Comparison of ENCODE assay signal across 11 mouse cellular contexts in the genomic region with DNA sequence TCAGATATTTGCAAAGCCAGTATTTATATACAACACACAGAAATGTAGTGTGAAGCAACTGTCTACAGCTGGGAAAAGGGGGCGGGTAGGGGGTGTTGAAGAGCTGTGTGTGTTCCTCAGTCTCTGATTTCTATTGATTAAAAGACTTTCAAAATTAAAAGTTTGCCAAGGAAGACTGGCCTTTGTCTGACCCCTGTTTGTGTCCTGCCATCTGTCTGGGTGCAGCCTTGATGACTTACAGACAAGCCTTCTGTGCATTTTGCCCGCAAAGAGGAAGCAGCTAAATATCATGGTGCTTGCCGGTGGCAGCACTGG. TPM values are rescaled to one million over a fixed set of nuclear protein-coding genes. Genes with fewer than 3 reads are reported as not detected.
A peak's percentile ranks its signal among the peaks of the same experiment; 100 is the strongest.
DNase-seq lines count a peak whose midpoint lies in the region; ATAC-seq lines count a peak whose summit lies in the region.
"Had no signal": no experiment of that assay in that cellular context is flagged by ENCODE, and none has a peak within 500 bp of the region (broad histone marks: within the 10 kb centered on the region; RNA-seq: fewer than 3 reads in every experiment).

No protein-coding gene starts in this region.

- intact Hi-C loops in heart, postnatal 36 days (cut with DNase I), result no loop called here
- intact Hi-C loops in left cerebral cortex, postnatal 25 days (cut with DNase I), result no loop called here

- 0 out of 2 replicates have a peak overlapping the region, but pooled peaks have one; percentile 22 for H3K4me2 ChIP-seq in heart, embryonic 15.5 days

- peaks cover 40% of the 10 kb centered on the region for H3K4me1 ChIP-seq in heart, embryonic 15.5 days (replicated peaks)
- H3K4me1 ChIP-seq in hindbrain, embryonic 10.5 days (replicated peaks), result peaks cover 50% of the 10 kb centered on the region
- H3K4me1 ChIP-seq in megakaryocyte, embryonic 14.5 days, result peaks cover 79% of the 10 kb centered on the region

- H3K9ac ChIP-seq in heart, embryonic 15.5 days, result no peak overlapping the region

- H3K9me3 ChIP-seq in heart, embryonic 15.5 days (replicated peaks), result no peaks in the 10 kb centered on the region
- no peaks in the 10 kb centered on the region for H3K9me3 ChIP-seq in hindbrain, embryonic 10.5 days
- no peaks in the 10 kb centered on the region for H3K9me3 ChIP-seq in megakaryocyte, embryonic 14.5 days

- peak overlapping the region; percentile 74 for H3K27ac ChIP-seq in heart, embryonic 15.5 days
- peak overlapping the region; percentile 93 for H3K27ac ChIP-seq in hindbrain, embryonic 10.5 days

- no peak overlapping the region for H3K4me3 ChIP-seq in heart, embryonic 15.5 days
- H3K4me3 ChIP-seq in hindbrain, embryonic 10.5 days, result peak overlapping the region; percentile 32
- peak overlapping the region; percentile 87 for H3K4me3 ChIP-seq in megakaryocyte, embryonic 14.5 days (replicated peaks)

- peaks cover 3% of the 10 kb centered on the region; the same call in 1 of the 2 replicates for H3K36me3 ChIP-seq in heart, embryonic 15.5 days
- peaks cover 54% of the 10 kb centered on the region for H3K36me3 ChIP-seq in hindbrain, embryonic 10.5 days
- peaks cover 40% of the 10 kb centered on the region for H3K36me3 ChIP-seq in megakaryocyte, embryonic 14.5 days (replicated peaks; ENCODE audit: low read length)

- ATAC-seq in heart, embryonic 15.5 days (replicated peaks; ENCODE audit: insufficient number of reproducible peaks, insufficient read depth, low FRiP score, low read depth), result 0 out of 2 replicates have a peak, but pooled peaks have one; percentile 4

- WGBS in heart, embryonic 15.5 days, result 24% methylated on average over 3 of the region's 3 CpGs
- 16% methylated on average over 3 of the region's 3 CpGs for WGBS in hindbrain, embryonic 10.5 days

- H3K27me3 ChIP-seq in heart, embryonic 15.5 days, result no peaks in the 10 kb centered on the region
- H3K27me3 ChIP-seq in hindbrain, embryonic 10.5 days (ENCODE audit: insufficient read depth, poor library complexity, severe bottlenecking), result no peaks in the 10 kb centered on the region
- no peaks in the 10 kb centered on the region for H3K27me3 ChIP-seq in megakaryocyte, embryonic 14.5 days (replicated peaks)

- no peak for DNase-seq in heart, postnatal 36 days
- peak; percentile 33 for DNase-seq in c-Kit-positive CD71-negative TER-119-negative erythroid progenitor cells, embryonic 14.5 days (ENCODE audit: low read depth)
- no peak for DNase-seq in hindbrain, embryonic 10.5 days (ENCODE audit: low spot score)
- DNase-seq in left cerebral cortex, postnatal 25 days (ENCODE audit: low spot score in 2 of 2), result no peak
- DNase-seq in layer of hippocampus, adult 8-10 months (ENCODE audit: low spot score in 2 of 2), result no peak
- no peak for DNase-seq in cerebellum, postnatal 25 days
- DNase-seq: cerebellum, adult 2 months; layer of hippocampus, postnatal 36 days had no signal

RNA-seq across cellular contexts. Expression of a gene that starts 11.8 kb away (rescaled TPM):
- polyA plus RNA-seq in heart, embryonic 15.5 days (2015; fragmentation: Nextera tagmentation; extraction: Ambion mirVana), result 4.6 and 5.4 TPM in 2 replicates
- under 1 TPM; 0.39 to 0.60 TPM for total RNA-seq in heart, postnatal 36 days (2021)
- 10.4 and 12.8 TPM in 2 replicates for polyA plus RNA-seq in hindbrain, embryonic 10.5 days (2016; fragmentation: Nextera tagmentation; extraction: Ambion mirVana)
- 0.65 TPM in 1 of 2 replicates, not detected in the other for polyA plus RNA-seq in megakaryocyte, embryonic 14.5 days (2012; ENCODE audit: insufficient read depth, low replicate concordance)
- 1 to 10 TPM in 1 of 2 experiments, under 1 TPM in 1; 0.69 to 1.1 TPM for total RNA-seq in left cerebral cortex, postnatal 25 days (2021)
- total RNA-seq in layer of hippocampus, adult 8-10 months (2022), result 1 to 10 TPM; 1.3 to 3.0 (median 2.4) TPM

RNA-seq across cellular contexts. Expression of a gene that starts 26.3 kb away (rescaled TPM):
- polyA plus RNA-seq in heart, embryonic 15.5 days (2015; fragmentation: Nextera tagmentation; extraction: Ambion mirVana), result not detected in 2 replicates
- not detected for total RNA-seq in heart, postnatal 36 days (2021)
- polyA plus RNA-seq in hindbrain, embryonic 10.5 days (2016; fragmentation: Nextera tagmentation; extraction: Ambion mirVana), result not detected in 2 replicates
- not detected in 2 replicates for polyA plus RNA-seq in megakaryocyte, embryonic 14.5 days (2012; ENCODE audit: insufficient read depth, low replicate concordance)
- total RNA-seq in left cerebral cortex, postnatal 25 days (2021), result not detected
- not detected for total RNA-seq in layer of hippocampus, adult 8-10 months (2022)
- total RNA-seq: gastrocnemius, adult 8-10 months; layer of hippocampus, postnatal 36 days had no signal
- polyA plus RNA-seq: cerebellum, adult 2 months had no signal

RNA-seq across cellular contexts. Expression of a gene that starts 46.4 kb away (rescaled TPM):
- 20.2 and 21.0 TPM in 2 replicates for polyA plus RNA-seq in heart, embryonic 15.5 days (2015; fragmentation: Nextera tagmentation; extraction: Ambion mirVana)
- 1 to 10 TPM; 1.6 to 2.5 TPM for total RNA-seq in heart, postnatal 36 days (2021)
- polyA plus RNA-seq in hindbrain, embryonic 10.5 days (2016; fragmentation: Nextera tagmentation; extraction: Ambion mirVana), result 37.4 and 45.5 TPM in 2 replicates
- polyA plus RNA-seq in megakaryocyte, embryonic 14.5 days (2012; ENCODE audit: insufficient read depth, low replicate concordance), result 13.9 and 46.5 TPM in 2 replicates
- 1 to 10 TPM; 3.7 to 3.8 TPM for total RNA-seq in left cerebral cortex, postnatal 25 days (2021)
- 10 to 100 TPM in 1 of 4 experiments, 1 to 10 TPM in 3; 7.5 to 10.4 (median 8.8) TPM for total RNA-seq in layer of hippocampus, adult 8-10 months (2022)
